In the genomic region with DNA sequence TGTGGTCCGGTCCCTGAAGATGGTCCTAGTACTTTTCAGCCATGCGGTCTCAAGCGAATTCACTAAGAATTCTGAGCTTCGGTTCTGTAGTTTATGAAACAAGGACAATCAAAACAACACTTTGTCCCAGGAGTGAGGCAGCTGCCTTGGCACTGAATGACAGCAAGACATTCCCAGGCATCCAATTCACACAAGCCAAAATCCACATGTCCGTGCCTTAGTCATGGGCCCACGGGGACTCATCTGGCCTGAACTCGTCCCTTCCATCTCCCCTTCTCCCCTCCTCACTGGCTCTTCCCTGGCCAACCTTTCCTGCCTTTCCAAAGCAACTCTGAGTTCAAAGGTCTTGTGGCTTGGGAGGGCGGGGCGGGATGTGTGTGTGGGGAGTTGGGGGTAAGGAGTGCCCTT, we compare ENCODE assay signal across 9 mouse cellular contexts. TPM values are rescaled to one million over a fixed set of nuclear protein-coding genes. Genes with fewer than 3 reads are reported as not detected.
DNase-seq lines count a peak whose midpoint lies in the region; ATAC-seq and TF ChIP-seq lines count a peak whose summit lies in the region.
"Had no signal": no experiment of that assay in that cellular context is flagged by ENCODE, and none has a peak within 500 bp of the region (broad histone marks: within the 10 kb centered on the region; RNA-seq: fewer than 3 reads in every experiment).

No protein-coding gene starts in this region.

- no peak overlapping the region for H3K9ac ChIP-seq in midbrain, postnatal 0 days (replicated peaks; ENCODE audit: low read length, poor library complexity, severe bottlenecking)
- no peak overlapping the region for H3K9ac ChIP-seq in hindbrain, postnatal 0 days (replicated peaks; ENCODE audit: low read length)
- H3K9ac ChIP-seq in stomach, embryonic 16.5 days (ENCODE audit: low read length) = no peak overlapping the region

- no peaks in the 10 kb centered on the region for H3K36me3 ChIP-seq in midbrain, embryonic 10.5 days
- H3K36me3 ChIP-seq in midbrain, postnatal 0 days (ENCODE audit: insufficient read depth, low read length) = no peaks in the 10 kb centered on the region
- H3K36me3 ChIP-seq in hindbrain, postnatal 0 days (ENCODE audit: insufficient read depth, low read length) = no peaks in the 10 kb centered on the region
- no peaks in the 10 kb centered on the region for H3K36me3 ChIP-seq in stomach, embryonic 16.5 days (ENCODE audit: control insufficient read depth, insufficient read depth, low read length)

- WGBS in midbrain, embryonic 10.5 days = 80% methylated on average over 9 of the region's 9 CpGs
- WGBS in midbrain, postnatal 0 days = 68% methylated on average over 9 of the region's 9 CpGs
- WGBS in hindbrain, postnatal 0 days = 60% methylated on average over 9 of the region's 9 CpGs
- WGBS in stomach, embryonic 16.5 days = 76% methylated on average over 9 of the region's 9 CpGs

- no peak for DNase-seq in midbrain, embryonic 10.5 days (ENCODE audit: low spot score)
- no peak for DNase-seq in midbrain, postnatal 0 days (ENCODE audit: low spot score)
- peak; percentile 82 for DNase-seq in gastrocnemius, postnatal 25 days
- no peak for DNase-seq in hindbrain, postnatal 0 days (ENCODE audit: low spot score)
- no peak for DNase-seq in thymus, postnatal 25 days
- DNase-seq: right cerebral cortex, postnatal 25 days had no signal

- no peak for TF ChIP-seq CTCF in midbrain, postnatal 0 days (IDR thresholded peaks at IDR 0.05)
- TF ChIP-seq CTCF in hindbrain, postnatal 0 days (IDR thresholded peaks at IDR 0.05; ENCODE audit: low read depth) = no peak

- H3K9me3 ChIP-seq in midbrain, embryonic 10.5 days (replicated peaks) = no peaks in the 10 kb centered on the region
- no peaks in the 10 kb centered on the region for H3K9me3 ChIP-seq in midbrain, postnatal 0 days (ENCODE audit: low read length)
- no peaks in the 10 kb centered on the region for H3K9me3 ChIP-seq in hindbrain, postnatal 0 days (ENCODE audit: low read length)
- H3K9me3 ChIP-seq in stomach, embryonic 16.5 days (replicated peaks; ENCODE audit: control insufficient read depth, low read length) = no peaks in the 10 kb centered on the region

- H3K27me3 ChIP-seq in midbrain, embryonic 10.5 days (ENCODE audit: low read depth, poor library complexity, severe bottlenecking) = peaks cover 6% of the 10 kb centered on the region; the same call in 1 of the 2 replicates
- H3K27me3 ChIP-seq in midbrain, postnatal 0 days (ENCODE audit: insufficient read depth, low read length) = no peaks in the 10 kb centered on the region
- no peaks in the 10 kb centered on the region for H3K27me3 ChIP-seq in hindbrain, postnatal 0 days (ENCODE audit: insufficient read depth, low read length)
- no peaks in the 10 kb centered on the region for H3K27me3 ChIP-seq in stomach, embryonic 16.5 days (ENCODE audit: control insufficient read depth, insufficient read depth, low read length)

- H3K4me1 ChIP-seq in midbrain, embryonic 10.5 days = peaks cover 57% of the 10 kb centered on the region
- H3K4me1 ChIP-seq in midbrain, postnatal 0 days (ENCODE audit: insufficient read depth, low read length) = no peaks in the 10 kb centered on the region
- H3K4me1 ChIP-seq in hindbrain, postnatal 0 days (ENCODE audit: insufficient read depth, low read length) = no peaks in the 10 kb centered on the region
- peaks cover 15% of the 10 kb centered on the region for H3K4me1 ChIP-seq in stomach, embryonic 16.5 days (ENCODE audit: control insufficient read depth, insufficient read depth, low read length)

- no peak overlapping the region for H3K4me3 ChIP-seq in midbrain, embryonic 10.5 days
- H3K4me3 ChIP-seq in midbrain, postnatal 0 days (ENCODE audit: low read depth, low read length) = no peak overlapping the region
- H3K4me3 ChIP-seq in hindbrain, postnatal 0 days (ENCODE audit: low read length) = no peak overlapping the region
- H3K4me3 ChIP-seq in stomach, embryonic 16.5 days (replicated peaks; ENCODE audit: low read length) = no peak overlapping the region

- H3K4me2 ChIP-seq in midbrain, postnatal 0 days (ENCODE audit: low read depth, low read length, poor library complexity, severe bottlenecking) = no peak overlapping the region
- no peak overlapping the region for H3K4me2 ChIP-seq in hindbrain, postnatal 0 days (ENCODE audit: low read depth, low read length)
- H3K4me2 ChIP-seq in stomach, embryonic 16.5 days (ENCODE audit: low read depth, low read length) = no peak overlapping the region

- peak overlapping the region; percentile 64 for H3K27ac ChIP-seq in midbrain, embryonic 10.5 days (replicated peaks)
- no peak overlapping the region for H3K27ac ChIP-seq in midbrain, postnatal 0 days (ENCODE audit: low read depth, low read length)
- H3K27ac ChIP-seq in hindbrain, postnatal 0 days = peak overlapping the region; percentile 32; the same call in 1 of the 2 replicates
- H3K27ac ChIP-seq in stomach, embryonic 16.5 days (ENCODE audit: low read length) = peak overlapping the region; percentile 19; the same call in 1 of the 2 replicates

- no peak for ATAC-seq in midbrain, postnatal 0 days (ENCODE audit: low FRiP score)
- no peak for ATAC-seq in hindbrain, postnatal 0 days
- ATAC-seq in stomach, embryonic 16.5 days (ENCODE audit: insufficient read depth, low FRiP score) = no peak
- no peak for ATAC-seq in inflammation-experienced regulatory T-cells, adult 6 months

RNA-seq across cellular contexts. Expression of a gene that starts 13.1 kb away (rescaled TPM):
- 81.5 and 121 TPM in 2 replicates for polyA plus RNA-seq in midbrain, embryonic 10.5 days (2016; fragmentation: Nextera tagmentation; extraction: Ambion mirVana)
- total RNA-seq in midbrain, postnatal 0 days (2014; rRNA removed) = 4.6 and 6.9 TPM in 2 replicates
- polyA plus RNA-seq in midbrain, postnatal 0 days (2015; fragmentation: Nextera tagmentation; extraction: Ambion mirVana) = 7.6 and 8.1 TPM in 2 replicates
- total RNA-seq in gastrocnemius, postnatal 25 days (2021) = 1 to 10 TPM; 2.4 to 6.4 TPM
- 12.7 and 15.2 TPM in 2 replicates for total RNA-seq in hindbrain, postnatal 0 days (2014; rRNA removed)
- 16.6 and 17.9 TPM in 2 replicates for polyA plus RNA-seq in hindbrain, postnatal 0 days (2015; fragmentation: Nextera tagmentation; extraction: Ambion mirVana)
- 18.5 and 18.7 TPM in 2 replicates for polyA plus RNA-seq in stomach, embryonic 16.5 days (2015; fragmentation: Nextera tagmentation; extraction: Ambion mirVana)
- polyA plus RNA-seq in inflammation-experienced regulatory T-cells, adult 6 months (2017; shearing (Covaris generic)) = 10 to 100 TPM; 45.8 to 70.7 (median 62.8) TPM

RNA-seq across cellular contexts. Expression of a gene that starts 16.4 kb away (rescaled TPM):
- polyA plus RNA-seq in midbrain, embryonic 10.5 days (2016; fragmentation: Nextera tagmentation; extraction: Ambion mirVana) = 2.6 TPM in 2 replicates
- total RNA-seq in midbrain, postnatal 0 days (2014; rRNA removed) = 0.71 and 1.6 TPM in 2 replicates
- polyA plus RNA-seq in midbrain, postnatal 0 days (2015; fragmentation: Nextera tagmentation; extraction: Ambion mirVana) = 2.2 and 2.5 TPM in 2 replicates
- 1 to 10 TPM; 6.4 to 7.8 TPM for total RNA-seq in gastrocnemius, postnatal 25 days (2021)
- 0.94 and 1.4 TPM in 2 replicates for total RNA-seq in hindbrain, postnatal 0 days (2014; rRNA removed)
- polyA plus RNA-seq in hindbrain, postnatal 0 days (2015; fragmentation: Nextera tagmentation; extraction: Ambion mirVana) = 2.3 and 2.6 TPM in 2 replicates
- polyA plus RNA-seq in stomach, embryonic 16.5 days (2015; fragmentation: Nextera tagmentation; extraction: Ambion mirVana) = 4.0 and 4.4 TPM in 2 replicates
- polyA plus RNA-seq in inflammation-experienced regulatory T-cells, adult 6 months (2017; shearing (Covaris generic)) = under 1 TPM; 0.15 to 0.26 (median 0.19) TPM
- total RNA-seq: megakaryocyte-erythroid progenitor cell, adult 5-6 weeks had no signal

RNA-seq across cellular contexts. Expression of a gene that starts 56.0 kb away (rescaled TPM):
- 12.9 and 14.3 TPM in 2 replicates for polyA plus RNA-seq in midbrain, embryonic 10.5 days (2016; fragmentation: Nextera tagmentation; extraction: Ambion mirVana)
- total RNA-seq in midbrain, postnatal 0 days (2014; rRNA removed) = 14.1 and 14.9 TPM in 2 replicates
- polyA plus RNA-seq in midbrain, postnatal 0 days (2015; fragmentation: Nextera tagmentation; extraction: Ambion mirVana) = 14.8 and 14.9 TPM in 2 replicates
- 10 to 100 TPM in 1 of 2 experiments, 1 to 10 TPM in 1; 9.3 to 10.5 TPM for total RNA-seq in gastrocnemius, postnatal 25 days (2021)
- total RNA-seq in hindbrain, postnatal 0 days (2014; rRNA removed) = 20.6 and 22.5 TPM in 2 replicates
- polyA plus RNA-seq in hindbrain, postnatal 0 days (2015; fragmentation: Nextera tagmentation; extraction: Ambion mirVana) = 18.1 TPM in 2 replicates
- 47.9 and 52.2 TPM in 2 replicates for polyA plus RNA-seq in stomach, embryonic 16.5 days (2015; fragmentation: Nextera tagmentation; extraction: Ambion mirVana)
- not detected for polyA plus RNA-seq in inflammation-experienced regulatory T-cells, adult 6 months (2017; shearing (Covaris generic))
- total RNA-seq: megakaryocyte-erythroid progenitor cell, adult 5-6 weeks had no signal

Comparison
In these comparisons a context has a peak if more than half of its experiments do, and no peak if none do; other contexts are left out.
1. RNA of a gene that starts 56.0 kb away (polyA plus RNA-seq): 47.9 to 52.2 TPM in stomach, embryonic 16.5 days, 18.1 TPM in hindbrain, postnatal 0 days, 14.8 to 14.9 TPM in midbrain, postnatal 0 days and 12.9 to 14.3 TPM in midbrain, embryonic 10.5 days; not detected in inflammation-experienced regulatory T-cells, adult 6 months; every median in the first group is over 10 times any median in the second.